Mouse (Mus musculus) urinary bladder, adult 18-20 months (tissue): ENCODE measurements around the gene Slc3a2.
"Not testable (repeated sequence)": the region's sequence is repeated elsewhere in the genome, so short reads cannot be mapped to it uniquely, and the experiment has no call there.

Experiments
- DNase-seq, 2 experiments: peaks; one replicate each; pipeline ENCODE4 v3.0.0; 2022; ENCODE audit warnings: low spot score in 2 of 2, mixed read lengths in 2 of 2

The Slc3a2 gene

DNA sequence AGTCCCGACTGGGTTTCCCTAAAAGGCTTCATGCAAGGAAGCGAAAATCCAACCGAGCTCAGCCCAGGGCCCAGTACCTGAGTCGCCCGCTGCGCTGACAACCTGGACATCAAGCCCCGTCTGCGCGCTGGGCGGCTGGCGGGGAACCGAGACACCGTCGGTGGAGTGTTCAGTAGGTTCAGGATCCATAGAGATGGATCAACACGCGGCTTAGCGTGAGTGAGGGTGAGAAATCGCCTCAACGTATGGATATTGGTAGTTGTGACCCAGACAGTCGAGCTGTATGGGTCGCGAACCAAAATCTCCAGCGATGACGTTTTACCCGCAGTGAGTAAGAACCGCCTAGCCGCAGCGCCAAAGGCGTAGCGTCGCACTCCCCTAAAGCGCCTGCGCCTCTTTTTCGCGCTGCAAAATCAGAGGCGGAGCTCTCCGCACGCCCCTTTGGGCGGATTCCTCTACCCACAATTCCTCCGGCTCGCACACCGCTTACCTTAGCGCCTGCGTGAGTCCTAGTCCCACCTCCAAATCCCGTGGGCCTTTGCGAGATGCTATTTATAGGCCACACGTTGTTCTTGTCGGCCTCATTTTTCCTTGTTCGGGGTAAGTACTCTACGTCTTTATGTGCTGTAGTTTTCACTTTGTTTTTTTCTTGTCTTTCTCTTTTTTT is at the start of gene Slc3a2:
TSS of gene Slc3a2 (minus strand) at position 463 of the 667 bp plus-strand sequence.
- peak; percentile 91 to 95 for DNase-seq

DNA sequence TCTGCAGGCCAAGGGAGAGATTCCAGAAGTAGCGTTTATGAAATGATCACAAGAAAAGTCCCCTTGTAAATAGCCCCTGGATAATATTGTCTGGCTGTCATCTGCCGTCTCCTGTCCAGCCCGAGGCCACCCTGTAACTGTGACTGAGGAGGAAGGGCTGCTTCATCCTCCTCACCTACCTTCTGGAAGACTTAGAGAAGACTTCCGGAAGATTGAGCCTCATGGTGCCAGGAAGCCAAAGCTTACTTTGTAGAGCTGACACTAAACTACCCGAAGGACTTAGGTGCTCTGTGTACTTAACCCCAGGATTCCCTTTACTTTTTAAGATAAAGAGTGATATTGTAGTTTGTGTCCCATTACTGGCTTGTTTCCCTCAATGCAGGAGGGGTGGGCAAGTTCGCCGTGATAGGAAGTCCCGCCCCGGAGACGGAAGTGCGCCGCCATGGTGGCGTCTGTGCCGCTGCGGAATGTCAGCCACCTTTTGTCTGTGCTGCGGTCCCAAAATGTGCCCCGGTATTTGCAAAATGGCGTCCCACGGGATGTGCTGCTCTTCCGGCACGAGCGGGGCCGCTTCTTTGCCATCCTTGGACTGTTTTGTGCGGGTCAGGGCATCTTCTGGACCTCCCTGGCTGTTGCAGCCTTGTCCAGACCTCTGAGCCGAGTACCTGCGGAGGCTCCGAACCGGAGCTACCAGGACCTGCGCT is 47.5 kb upstream of the Slc3a2 start, which contains the start of gene Tmem223:
TSS of gene Tmem223 (plus strand) at position 430 of the 704 bp plus-strand sequence.
- peak; percentile 67 to 71 for DNase-seq

DNA sequence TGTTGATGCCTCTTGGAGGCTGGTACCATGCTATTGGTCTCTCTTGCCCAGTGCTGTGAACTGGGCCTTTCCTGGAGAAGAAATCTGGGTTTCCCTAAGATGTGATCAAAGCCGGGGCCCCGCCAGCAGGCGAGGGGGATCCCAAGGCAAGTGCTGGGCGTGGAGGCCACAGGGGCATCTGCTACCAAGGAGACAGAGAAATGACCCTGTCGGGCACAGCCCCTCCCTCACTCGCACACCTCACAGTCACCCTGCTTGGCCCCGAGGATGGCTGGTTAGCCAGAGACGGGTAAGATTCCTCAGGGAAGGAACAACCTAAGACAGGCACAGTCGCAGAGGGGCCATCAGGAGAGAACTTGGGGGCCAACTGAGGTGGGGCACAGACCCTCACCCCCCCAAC is 42.4 kb upstream of the Slc3a2 start:
- no peak for DNase-seq

DNA sequence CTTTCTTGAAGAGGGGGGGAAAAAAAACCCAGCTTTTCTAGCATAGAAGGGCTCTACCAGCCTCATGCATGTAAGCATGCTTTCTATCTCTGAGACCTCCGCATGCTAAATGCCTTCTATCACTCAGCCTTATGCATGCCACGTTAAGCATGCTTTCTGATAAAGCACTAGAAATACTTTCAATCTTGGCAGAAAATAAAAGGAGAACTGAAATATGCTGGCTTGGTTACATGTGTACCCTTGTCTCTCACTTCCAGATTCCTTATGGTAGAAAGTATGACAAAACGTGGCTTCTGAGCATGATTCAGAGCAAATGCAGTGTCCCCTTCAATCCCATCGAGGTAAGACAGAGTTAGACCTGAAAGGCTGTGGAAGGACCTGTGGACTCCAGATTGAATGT is 40.1 kb upstream of the Slc3a2 start:
- DNase-seq = no peak

DNA sequence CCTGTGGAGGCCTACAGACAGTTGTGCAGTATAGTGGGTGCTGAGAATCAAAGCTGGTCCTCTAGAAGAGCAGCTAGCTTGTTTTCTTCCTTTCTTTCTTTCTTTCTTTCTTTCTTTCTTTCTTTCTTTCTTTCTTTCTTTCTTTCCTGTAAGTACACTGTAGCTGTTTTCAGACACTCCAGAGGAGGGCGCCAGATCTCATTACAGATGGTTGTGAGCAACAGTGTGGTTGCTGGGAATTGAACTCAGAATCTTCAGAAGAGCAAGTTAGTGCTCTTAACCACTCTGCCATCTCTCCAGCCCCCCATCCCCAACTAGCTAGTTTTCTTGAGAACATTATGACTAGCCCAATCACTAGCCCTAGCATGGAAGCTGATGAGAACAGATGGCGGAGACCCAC is 37.6 kb upstream of the Slc3a2 start:
- DNase-seq = no peak

DNA sequence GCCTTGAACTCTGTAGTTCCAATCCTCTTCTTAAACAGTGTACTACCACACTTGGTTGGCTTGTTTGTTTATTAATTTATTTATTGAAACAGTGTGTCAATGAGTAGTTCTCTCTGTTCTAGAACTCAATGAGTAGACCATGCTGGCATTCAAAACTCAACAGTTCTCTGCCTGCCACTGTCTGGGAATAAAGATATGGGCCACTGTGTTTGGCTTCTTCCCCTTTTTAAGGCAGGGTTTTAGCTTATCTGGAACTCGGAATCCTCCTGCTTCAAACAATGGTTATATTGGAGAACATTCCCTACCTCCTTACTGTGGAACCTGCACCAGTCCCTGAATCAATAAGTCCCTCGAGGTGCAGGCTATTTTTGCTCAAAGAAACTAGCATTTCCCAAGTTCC is 35.7 kb upstream of the Slc3a2 start:
- no peak for DNase-seq

DNA sequence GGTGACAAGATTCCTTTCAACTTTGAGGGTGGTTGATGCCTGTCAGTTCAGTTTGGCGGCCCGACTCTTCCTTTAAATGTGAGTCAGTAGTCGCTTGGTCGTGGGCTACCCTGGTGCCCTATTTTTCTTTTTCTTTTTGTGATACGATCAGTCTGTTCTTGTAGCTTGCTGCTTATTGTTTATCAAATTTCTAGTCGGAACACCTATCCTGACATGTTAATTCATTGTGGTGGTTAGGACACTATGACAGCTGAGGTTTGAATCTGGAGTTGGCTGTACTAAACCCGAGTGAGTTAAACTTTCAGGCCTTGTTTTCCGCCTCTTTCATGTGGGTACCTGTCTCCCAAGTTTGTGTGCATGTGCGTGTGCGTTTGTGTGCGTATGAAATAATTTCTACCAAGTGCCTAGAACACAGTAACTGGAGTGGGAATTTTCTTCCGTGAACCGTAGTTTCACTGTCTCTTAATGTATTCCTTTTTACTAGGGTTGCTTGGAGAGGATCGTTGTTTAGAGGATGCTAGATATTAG is 34.4 kb upstream of the Slc3a2 start:
- DNase-seq = no peak

DNA sequence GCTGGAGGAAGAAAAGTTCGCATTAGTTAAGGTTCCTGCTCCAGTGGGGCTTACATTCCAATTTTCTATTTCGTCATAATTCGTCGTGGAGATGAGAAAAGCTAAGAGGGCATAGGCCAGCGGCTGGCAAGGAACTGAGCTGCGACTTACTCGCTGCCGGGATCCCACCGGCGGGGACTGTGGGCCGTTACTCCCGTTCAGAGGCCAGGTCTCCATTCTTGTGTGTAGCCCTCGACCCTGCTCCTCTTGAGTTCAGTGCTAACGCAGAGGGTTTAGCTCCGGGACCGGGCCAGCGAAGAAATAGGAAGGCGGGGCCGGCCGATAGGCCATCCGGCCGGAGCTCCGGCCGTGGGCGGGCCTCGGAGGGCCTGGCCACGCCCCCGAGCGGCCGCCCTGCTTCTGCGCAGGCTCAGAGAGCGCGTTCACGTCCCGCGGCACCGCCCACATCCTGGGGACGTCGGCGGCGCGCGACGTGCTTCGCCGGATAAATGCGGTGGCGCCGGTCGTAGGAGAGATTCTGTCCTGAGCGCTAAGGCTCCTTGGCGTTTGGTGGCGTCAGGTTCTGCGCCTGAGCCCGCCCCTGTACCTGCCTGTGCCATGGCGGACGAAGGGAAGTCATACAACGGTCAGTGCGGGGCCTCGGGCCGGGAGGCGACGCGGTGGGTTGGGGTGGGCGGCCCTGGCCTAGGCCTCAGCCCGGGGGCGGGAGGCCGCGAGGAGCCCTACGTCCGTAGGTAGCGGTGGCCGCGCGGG is 33.6 kb upstream of the Slc3a2 start, which contains the start of gene Nxf1:
TSS of gene Nxf1 (plus strand) at position 439 of the 753 bp plus-strand sequence.
- peak; percentile 85 for DNase-seq

DNA sequence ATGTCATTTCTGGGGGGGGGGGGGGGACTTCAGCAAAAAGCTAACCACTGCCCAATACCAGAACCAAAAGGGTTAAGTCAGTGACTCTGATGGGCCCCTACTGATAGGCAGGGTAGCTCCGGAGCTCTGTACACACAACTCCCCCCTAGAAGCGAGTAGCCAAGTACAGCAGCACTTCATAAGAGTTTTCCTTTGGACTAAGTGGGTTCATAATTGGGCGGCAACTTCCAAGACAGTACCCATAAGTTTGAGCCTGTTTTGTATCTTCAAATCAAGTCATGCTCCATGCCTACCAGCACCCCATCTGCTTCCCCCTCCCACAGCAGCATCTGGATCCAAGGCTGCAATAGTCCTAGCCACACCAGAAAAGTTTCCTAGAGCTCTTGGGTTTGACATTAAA is 32.5 kb upstream of the Slc3a2 start:
- DNase-seq = no peak

DNA sequence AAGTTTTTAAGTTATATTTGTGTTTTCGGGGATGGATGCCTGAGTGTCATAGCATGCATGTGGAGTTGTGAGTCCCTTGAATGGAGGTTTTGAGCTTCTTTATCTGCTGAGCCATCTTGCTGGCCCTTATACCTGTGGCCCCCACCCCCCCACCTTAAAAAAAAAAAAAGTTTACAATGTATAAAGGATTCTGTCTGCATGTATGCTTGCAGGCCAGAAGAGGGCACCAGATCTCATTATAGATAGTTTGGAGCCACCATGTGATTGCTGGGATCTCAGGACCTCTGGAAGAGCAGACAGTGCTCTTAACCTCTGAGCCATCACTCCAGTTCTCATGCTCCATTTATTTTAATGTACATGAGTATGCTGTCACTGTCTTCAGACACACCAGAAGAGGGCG is 24.2 kb upstream of the Slc3a2 start:
- no peak for DNase-seq

DNA sequence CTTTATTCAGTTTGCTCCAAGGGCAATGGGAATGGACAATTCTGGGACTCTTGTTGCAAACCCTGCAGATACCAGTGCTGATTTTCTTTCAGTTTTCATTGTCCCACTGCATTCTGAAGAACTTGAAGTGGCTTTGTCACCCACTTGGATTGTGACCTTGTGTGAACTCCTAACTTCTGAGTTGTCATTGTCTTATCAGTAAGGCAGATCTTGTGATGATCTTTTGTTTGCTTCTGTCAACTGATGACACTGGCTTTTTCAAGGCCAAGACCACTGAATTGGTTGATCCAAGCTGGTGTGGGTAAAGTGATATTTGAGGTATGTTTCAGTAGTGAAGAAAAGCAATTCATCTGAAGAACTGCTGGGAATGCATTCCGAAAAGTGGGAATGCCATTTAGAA is 22.2 kb upstream of the Slc3a2 start:
- DNase-seq = no peak

DNA sequence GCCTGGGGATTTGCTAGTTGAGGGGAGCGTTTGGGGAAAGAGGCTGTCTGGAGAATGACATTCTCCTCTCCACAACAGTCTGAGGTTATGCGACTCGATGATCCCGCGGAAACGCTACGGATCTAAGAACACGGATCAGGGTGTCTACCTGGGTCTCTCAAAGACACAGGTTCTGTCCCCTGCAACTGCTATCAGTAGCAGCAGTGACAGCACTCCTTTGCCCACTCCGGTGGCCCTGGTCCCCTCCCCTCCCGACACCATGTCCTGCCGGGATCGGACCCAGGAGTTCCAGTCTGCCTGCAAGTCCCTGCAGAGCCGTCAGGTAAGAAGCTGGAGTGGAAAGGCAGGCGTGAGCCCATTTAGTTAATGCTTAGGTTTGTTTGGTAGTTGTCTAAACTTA is 19.0 kb upstream of the Slc3a2 start:
- DNase-seq = no peak

DNA sequence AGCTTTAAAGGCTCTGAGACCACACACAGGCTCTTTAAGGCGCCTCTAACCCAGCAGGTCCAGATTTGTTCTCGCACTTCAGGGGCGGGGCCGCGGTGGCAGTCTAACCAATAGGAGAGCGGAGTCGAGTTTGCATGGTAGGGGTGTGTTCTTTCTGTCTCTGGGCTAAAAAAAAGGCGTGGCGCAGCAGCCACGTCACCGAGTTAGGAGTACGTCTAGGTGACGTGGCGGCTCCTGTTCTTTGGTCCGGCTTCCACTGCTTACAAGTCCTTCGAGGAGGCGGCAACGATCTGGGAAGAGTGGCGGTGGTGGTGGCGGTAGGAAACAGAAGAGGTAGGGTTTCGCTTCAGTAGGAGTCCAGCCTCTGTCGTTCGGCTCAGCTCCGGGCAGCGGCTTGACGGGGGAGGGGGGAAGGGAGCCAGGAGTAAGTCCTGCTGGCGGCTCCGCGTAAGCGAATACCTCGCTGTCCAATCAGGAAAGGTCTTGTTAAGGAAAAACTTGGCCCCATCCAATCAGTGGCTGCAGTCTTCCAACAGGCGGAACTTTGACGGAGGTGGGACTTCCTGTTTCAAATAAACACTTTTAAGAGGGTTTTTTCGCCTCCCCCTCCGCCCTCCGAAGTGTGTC is 18.2 kb upstream of the Slc3a2 start, which contains the start of gene Stx5a:
TSS of gene Stx5a (plus strand) at position 171 of the 627 bp plus-strand sequence.
- peak; percentile 91 to 95 for DNase-seq

DNA sequence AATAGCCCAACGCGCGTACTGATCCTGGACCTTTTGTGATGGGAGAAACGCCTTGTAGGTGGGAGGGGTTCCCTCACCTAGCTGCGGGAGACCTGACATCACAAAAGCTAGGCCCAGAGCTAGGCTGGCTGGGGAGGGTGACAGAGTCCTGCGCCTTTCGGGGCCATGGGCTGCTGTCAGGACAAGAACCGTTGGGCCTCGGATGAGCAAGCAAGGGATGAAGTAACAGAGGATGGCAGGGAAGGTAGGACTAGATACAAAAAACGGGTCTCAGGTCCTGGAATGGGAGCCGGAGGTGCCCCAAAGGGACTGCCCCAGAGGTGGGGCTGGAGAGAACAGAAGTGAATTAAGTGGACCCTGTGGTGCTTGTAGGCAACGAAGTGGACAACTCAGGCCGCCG is 17.4 kb upstream of the Slc3a2 start, which contains the start of gene 1700092M07Rik:
TSS of gene 1700092M07Rik (plus strand) at position 116 of the 400 bp plus-strand sequence.
- no peak for DNase-seq

DNA sequence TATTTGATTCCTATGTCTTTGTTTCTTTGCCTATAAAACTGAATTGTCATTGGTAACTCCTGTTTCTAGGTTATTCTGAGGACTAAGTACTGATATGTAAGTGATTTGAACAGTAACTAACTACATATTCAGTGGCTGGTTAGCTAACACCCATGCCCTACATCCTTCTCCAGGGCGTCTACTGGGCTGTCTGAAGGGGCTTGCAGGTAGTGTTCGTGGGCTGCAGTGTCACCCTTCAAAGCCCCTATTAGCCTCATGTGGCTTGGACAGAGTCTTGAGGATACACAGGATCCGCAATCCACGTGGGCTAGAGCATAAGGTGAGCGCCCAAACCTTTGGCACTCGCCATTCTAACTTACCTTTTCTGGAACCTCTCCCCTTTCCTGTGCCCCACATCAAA is 16.5 kb upstream of the Slc3a2 start:
- DNase-seq = no peak

DNA sequence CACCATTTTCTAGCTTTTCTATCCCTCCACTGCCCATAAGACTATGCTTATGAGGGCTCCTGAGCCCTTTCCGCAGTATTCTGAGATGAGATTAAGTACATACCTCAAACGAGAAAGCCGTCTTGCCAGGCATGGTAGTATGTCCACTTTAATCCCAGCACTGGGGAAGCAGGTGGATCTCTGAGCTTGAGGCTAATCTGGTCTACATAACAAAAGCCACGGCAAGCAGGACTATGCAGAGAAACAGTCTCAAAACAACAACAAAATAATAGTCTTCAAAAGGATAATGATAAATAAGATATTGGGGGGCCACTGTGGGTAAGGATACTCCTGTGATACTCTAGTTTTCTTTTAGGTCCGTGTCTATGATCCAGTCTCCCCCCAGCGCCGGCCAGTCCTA is 15.7 kb upstream of the Slc3a2 start:
- no peak for DNase-seq

DNA sequence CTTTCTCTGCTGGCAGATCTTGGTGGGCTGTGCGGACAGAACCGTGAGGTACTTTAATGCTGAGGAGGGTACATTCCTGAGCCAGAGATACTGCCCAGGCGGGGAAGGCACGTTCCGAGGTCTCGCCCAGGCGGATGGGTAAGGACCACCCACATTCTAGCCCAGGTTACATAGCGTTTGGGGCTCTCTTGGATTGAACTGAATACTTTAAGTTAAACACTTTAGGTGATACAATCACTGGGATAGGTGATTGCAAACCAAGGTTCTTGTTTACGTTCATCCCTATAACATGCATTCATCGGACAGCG is 12.9 kb upstream of the Slc3a2 start:
- DNase-seq = no peak

DNA sequence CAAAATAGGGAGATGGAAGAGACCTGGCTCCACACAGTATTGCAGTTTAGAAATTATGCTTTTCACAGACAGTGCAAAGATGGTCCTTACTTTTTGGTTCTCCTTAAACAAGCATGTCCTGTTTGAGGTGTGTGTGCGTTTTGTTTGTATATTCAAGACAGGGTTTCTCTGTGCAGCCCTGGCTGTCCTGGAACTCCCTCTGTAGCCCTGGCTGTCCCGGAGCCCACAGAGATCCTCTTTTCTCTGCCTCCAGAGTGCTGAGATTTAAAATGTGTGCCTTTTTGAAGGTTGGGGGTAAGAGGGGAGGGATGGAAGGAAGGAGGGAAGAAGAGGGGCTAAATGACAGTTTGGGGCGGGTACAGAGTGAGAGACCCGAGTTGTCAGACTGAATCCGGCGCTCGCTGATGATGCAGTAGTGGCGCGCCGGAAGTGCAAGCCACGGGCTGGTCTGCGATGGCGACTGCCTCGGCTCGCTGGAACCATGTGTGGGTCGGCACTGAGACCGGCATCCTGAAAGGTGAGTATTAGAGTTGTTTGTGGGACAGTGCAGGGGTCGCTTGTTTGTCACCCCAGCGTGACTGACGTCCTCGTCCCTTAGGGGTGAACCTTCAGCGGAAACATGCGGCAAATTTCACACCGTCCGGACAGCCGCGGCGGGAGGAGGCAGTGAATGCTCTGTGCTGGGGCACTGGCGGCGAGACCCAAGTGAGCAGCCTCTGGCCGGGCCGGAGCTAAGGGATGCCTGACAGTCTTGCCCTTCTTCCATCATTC is 12.4 kb upstream of the Slc3a2 start, which contains the start of gene Wdr74:
TSS of gene Wdr74 (plus strand) at position 439 of the 771 bp plus-strand sequence.
- peak; percentile 81 to 90 for DNase-seq

DNA sequence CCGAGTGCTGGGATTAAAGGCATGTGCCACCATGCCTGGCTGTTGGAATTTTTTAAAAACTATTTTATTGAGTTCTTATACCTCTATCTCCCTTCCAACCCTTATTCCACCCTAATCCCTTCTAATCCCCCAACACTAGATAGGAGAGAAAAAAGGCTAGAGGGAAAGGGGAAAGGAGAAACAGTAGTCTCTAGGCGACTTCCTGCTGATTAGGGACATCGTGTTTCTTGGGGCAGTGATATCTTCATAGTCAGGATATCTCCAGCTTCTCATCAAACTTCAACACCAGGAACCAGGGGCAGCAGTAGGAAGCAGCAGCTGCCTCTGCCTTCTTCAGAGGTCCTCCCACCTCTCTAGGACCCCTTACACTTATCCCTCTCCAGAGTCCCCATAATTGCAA is 11.2 kb upstream of the Slc3a2 start:
- DNase-seq = no peak

DNA sequence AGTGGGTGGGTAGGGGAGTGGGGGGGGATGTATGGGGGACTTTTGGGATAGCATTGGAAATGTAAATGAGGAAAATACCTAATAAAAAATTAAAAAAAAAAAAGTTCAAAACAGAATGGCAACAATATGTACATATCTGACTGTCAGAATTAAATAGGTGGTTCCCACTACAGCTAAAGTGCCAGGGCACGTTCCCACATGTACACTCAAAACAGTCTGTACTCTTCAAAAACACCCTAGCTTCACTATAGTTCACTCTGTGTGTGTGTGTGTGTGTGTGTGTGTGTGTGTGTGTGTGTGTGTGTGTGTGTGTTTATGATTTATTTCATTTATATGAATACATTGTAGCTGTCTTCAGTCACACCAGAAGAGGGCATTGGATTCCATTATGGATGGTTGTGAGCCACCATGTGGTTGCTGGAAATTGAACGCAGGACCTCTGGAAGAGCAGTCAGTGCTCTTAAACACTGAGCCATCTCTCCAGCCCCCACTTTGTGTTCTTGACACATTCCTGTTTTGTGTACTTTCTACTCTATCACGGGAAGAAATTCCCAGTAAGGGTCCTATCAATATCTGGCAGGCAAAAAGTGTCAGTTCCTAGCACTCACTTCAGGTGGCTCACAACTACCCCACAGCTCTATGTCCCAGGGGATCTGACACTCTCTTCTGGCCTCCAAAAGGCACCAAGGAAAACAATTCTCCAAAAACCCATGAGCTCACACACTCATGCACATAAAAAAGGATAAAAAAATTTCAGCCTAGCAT is 5.3 kb upstream of the Slc3a2 start:
- not testable (repeated sequence) for DNase-seq
